Mouse (Mus musculus): ENCODE measurements around the gene Accsl.

Accsl gene

DNA sequence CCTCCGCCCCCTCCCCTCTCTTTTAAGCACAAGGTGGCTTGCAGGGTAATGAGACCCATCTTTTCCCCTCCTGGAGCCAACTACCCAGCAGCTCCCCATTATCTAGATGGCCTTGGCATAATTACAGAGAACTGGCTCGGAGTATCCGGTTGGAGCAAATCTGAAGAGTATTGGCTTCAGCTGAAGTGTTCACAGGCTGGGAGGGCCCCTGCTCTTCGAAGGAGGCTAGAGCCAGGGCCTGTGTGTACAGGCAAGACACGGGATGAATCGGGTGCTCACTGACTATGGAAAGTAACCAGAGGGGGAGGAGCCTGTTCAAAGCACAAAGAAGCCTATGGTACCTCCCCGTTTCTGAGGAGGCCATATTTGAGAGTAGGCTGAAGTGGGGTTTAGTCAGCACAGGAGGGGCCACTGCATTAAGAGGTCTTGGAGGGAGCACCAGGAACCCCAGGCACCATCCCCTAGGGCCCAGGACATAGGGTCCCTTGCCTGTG is at the start of gene Accsl:
Gene Accsl (minus strand): TSS at position 51 of the 494 bp plus-strand sequence.
- DNase-seq: no peak

DNA sequence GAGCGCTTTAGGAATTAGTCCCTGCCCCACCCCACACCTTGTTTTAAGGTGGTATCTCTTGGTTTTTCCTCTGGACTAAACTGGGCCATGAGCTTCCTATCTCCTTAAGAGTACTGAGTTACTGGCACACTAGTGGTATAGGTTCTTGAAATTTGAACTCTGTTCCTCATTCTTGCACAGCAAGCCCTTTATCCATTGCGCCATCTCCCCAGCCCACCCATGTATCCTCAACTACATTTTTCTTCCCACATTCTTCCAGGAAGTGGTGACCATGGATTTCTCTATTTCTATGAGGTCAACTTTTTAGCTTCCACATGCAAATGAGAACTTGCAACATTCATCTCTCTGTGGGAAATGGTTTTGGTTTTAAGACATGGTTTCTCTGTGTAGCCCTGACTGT is 44.6 kb upstream of the Accsl start:
- no peak for DNase-seq

DNA sequence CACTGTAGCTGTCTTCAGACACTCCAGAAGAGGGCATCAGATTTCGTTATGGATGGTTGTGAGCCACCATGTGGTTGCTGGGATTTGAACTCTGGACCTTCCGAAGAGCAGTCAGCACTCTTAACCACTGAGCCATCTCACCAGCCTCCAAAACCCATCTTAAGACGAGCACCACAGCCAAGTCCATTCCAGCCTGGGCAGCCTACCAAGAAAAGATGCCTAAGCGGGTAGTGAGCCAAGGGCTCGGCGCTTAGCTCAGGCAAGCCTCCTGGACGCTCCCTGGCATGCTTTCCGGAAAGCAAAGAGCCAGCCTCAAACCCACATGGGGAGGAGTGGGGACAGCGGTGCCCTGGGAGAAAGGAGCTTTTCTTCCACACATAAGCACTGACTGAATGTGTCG is 43.0 kb upstream of the Accsl start:
- DNase-seq: peak; percentile 73

DNA sequence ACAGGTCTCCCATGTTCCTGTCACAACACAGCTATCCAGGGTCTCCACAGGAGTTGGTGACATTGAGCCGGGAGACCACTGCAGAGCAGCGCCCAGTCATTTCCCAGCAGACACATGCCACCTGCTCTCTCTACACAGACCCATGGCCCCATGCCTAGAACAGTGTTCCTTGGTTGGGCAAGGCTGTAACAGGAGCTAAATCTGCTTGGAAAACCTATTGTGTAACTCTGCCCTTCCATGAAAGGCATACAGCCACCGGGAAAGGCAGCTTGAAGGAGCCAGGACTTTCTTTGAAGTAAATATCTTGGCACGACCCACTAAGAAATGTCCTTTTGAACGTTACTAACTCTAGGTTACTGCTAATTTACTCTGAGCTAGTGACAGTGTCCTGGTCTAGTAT is 40.8 kb upstream of the Accsl start:
- DNase-seq: peak; percentile 63

DNA sequence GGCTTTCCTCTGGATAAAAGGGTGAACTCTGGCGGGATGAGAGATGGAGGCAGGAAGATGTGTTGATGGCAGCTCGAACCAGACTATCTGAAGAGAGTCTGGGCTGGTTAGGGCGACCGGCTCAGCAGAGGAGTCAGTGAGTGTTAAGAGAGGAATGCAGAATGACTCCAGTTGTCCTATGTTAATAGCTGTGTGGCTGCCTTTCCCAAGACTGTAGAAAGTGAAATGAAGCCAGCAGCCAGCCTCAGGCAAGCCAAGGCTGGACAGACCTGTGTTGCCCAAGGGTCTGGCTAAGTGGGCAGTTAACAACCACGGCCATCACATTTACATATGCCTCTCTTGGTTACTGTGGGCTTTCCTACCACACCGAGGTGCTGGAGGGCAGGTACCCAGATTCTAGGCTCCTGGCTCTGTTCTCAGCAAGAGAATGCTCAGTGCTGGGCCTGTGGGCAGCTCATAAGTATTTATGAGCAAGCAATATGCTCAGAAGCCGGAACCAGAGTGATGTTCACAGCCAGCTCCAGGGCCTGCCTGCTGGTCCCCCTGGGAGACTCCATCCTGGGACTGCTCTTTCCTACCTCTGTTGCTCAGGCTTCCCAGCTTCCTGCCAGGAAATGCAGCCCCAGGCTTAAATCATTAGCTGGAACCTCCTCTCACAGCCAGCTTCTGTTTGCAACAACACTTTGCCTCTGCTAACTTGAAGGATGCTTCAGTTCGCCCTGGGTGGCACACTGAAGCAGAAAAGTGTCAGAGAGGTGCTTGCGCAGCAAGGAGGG is 38.8 kb upstream of the Accsl start:
- DNase-seq: no peak

DNA sequence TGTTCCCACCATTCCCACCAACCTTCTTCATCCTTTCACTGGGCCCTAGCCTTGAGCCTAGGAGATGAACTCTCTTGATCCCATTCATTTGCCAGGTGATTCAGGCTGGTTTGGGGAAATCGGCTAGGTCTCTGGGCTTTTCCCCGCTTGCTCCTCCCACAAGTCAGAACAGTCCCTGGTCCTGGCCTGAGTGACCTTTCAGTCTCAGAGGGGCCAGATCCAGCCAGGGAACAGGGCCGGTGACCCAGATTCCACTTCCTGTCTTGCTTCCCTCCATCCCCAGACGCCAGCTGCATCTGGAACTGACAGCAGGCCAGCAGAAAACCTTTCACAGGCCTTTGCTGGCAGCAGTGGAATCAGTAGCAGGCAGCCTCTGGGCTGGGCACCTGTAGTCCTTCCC is 37.4 kb upstream of the Accsl start:
- DNase-seq: peak; percentile 50

DNA sequence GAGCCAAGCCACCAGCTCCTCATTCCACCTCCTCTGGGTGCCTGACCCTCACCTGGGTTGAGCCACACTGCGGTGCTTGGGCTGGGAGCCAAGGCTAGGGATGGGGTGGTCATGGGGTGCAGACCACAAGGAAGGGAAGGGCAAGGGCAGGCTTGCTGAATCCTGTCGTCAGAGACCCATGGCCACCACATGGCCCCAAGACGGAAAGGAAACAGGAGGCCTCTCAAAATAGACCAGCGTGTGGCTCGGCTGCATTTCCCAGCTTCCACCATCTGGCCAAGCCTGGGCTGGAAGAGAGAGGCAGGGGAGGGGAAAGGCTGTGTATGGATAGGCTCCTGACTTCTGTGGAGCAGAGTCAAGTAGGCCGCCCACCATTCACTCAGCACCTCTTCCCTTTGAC is 34.5 kb upstream of the Accsl start:
- peak; percentile 29 for DNase-seq

DNA sequence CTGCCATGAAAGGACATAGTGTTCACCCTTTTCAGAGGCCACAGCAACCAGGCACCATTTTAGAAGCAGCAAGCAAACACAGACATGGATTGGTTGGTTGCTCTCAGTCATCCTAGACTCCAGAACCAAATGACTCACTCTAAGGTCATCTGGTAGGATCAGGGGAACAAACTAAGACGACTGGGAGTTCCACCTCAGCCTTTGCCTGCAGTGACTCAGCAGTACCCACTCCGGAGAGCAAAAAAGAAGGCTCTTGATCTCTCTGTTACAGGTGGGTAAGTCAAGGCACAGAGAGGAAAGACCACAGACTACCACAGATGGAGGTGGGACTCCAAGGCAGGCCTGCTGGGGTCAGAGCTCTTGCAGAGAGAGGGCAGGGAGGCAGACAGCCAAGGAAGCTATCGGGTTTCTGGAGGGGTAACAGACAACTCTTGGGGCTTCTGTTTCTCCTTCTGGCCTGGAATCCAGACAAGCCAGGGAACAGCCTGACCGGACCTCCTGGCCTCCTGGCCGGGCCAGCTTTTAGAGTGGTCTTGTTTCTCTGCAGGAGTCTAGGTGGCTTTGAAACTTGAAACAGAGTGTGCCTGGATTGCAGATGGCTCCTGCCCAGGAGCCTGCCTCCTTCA is 33.8 kb upstream of the Accsl start:
- no peak for DNase-seq

DNA sequence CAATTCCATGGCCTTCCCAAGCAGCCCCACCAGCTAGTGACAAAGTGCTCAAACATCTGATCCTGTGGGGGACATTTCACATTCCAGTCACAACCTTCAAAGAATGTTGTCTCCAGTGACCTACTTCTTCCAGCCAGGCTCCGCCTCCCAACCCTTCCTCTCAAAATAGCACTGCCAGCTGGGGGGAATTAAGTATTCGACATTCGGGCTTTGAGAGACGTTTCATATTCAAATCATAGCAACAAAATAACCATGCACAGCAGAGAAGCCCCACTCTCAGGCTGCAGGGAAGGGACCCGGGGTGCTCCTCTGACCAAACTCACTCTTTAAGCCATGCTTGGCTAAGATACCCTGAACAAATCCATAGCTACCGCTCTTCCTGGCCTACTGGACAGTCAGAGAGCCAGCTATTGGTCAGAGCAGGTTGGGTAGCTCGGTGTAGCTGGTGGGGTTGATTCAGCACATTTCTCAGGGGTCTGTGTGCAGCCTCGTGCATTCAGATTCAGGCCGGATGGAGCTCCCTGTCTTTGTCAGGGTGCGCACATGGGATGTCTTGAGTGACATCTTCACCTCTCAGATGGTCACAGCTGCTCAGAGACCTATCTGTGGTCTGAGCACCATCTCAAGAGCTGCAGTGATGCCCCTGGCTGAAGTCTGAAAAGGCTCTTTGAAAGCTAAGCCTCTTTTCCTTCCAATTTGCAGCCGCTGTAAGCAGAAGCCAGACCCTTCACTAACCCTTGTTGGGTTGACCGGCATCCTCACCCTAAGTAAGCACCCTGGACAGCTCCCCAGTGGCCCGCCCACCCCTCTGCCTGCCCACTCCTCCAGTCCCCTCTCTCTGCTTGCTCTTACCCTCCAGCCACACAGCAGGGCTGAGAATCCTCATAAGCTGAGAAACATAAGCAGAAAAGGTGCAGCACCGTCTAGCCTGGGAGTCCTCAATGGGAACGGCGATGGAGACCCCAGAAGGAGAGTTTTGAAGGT is 30.7 kb upstream of the Accsl start:
- peak; percentile 43 for DNase-seq

DNA sequence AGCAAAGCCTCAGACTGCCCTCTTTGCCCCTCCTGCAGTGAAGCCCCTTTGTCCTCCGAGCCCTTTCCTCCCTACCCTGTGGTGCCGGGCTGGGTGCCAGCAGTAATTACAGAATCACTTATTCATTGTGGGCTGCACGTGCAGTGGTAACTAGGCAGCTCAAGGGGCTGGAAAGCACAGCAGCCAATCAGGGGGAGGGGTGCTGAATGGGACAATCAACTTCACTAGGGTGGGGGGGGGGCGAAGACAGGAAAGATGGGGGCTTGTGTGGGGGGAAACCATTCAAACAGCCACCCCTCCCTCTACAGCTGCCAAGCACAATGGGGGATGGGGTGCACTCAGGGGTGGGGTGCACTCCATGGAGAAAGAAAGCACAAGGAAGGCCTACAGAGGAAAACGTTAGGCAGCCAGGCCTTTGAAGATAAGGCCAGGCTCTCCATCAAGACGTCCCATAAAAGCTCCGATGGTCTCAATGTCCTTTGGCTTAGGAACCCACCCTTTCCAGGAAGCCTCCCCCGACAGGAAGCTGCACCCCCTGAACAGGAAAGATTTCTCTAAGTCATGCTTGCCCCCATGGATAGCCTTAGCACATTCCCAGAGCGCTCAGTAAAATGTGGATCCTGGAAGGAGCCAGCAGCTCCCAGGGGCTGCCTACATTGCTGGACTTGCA is 22.8 kb upstream of the Accsl start:
- DNase-seq: peak; percentile 88

DNA sequence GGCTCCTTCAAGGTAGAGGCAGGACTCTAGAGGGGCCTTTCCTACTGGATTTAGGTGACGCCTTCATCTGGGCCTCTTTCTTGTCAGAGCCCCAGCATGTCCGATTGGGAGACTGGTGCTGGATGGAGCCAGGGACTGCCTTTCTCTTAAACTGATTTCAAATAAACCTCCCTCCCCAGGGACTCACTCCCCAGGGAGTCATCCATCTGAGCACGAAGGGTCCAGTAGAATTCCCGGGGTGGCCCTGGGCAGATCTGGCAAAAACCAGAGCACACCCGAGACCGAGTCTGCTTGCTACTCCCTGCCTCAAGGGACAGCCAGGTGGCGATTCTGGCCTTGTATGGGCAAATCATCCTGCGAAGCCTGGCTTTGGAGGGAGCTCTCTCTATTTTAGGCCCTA is 21.2 kb upstream of the Accsl start:
- DNase-seq: peak; percentile 57

DNA sequence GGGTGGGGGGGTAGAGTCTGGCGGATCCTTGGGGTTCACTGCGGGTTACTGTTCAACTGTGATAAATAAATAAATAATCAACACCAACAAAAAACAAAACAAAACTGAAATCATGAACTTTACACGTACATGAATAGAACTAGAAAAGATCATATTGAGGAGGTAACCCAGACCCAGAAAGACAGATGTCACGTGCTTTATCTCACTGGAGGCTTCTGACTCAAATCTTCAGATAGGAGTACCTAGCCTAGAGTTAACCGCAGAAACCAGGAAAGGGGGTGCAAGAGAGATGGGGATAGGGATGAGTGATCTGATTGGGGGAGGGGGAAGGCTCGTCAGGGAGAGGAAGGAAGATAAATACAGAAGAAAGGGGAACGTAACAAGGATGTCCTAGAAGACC is 20.1 kb upstream of the Accsl start:
- DNase-seq: no peak

DNA sequence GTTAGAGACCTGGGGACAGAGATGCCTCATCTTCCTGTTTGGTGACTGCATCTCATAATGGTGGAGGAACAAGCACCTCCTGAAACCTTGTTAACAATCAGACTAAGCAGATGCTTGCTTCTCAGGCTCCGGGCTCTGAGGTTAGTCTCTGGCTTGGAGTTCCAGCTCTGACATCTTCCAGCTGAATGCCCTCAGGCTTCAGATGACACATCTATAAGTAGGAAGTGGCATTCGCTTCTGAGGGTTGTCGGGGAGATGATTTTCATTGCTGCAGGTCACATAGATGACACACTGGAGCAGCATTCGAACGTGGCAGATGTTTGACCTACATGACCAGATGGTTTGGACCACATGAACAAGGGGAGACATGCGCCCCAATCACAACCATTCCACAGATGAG is 19.4 kb upstream of the Accsl start:
- no peak for DNase-seq

DNA sequence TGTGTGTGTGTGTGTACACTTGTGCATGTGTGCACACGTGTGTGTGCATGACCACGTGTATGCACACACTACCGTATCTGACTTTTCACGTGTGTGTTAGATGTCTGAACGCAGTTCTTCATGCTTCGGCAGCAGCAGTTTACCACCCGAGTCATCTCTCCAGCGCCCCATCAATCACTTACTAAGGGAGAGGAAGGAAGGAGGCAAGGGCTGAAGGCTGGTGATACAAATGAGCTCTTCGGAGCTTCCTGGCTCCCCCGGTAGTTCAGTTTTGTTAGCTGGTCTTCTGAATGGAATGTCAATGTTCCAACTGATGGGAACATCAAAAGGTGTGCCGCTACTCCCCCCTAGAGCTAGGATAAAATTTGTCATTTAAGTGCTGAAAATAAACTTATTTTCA is 18.3 kb upstream of the Accsl start:
- DNase-seq: peak; percentile 74

DNA sequence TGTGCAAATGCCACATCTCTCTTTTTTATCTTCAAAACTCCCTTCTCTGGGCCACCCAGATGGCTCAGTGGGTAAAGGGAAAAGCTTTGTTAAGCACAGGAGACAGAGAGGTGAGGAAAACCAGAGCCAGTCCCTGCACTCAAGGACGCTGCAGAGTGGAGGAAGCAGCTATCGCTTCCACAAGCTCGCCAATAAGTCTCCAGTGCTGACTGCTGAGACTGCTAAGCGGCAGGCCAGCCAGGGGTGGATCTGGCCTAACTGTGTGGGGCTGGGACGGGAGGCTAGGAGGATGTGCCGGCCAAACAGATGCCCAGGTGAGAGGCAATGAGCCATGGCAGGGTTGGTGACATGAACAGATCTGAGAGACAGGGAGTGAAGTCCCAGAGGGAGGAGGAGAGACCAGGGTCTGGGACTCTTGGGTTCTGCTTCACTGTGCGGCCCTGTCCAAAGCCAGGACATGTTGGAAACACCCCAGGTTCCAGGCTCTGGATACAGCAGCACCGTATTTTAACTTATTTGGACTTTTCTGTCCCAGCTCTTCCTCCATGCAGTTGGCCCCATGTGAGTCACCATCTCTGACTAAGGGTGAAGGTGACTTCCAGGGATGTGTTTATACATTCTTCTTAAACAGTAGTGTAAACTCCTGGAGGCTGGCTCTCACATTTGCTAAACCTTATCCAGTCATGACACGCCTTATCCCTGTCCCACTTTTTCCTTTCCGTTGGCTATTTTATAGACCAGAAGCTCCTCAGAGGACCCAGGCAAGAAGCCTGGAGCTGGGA is 17.2 kb upstream of the Accsl start:
- no peak for DNase-seq

DNA sequence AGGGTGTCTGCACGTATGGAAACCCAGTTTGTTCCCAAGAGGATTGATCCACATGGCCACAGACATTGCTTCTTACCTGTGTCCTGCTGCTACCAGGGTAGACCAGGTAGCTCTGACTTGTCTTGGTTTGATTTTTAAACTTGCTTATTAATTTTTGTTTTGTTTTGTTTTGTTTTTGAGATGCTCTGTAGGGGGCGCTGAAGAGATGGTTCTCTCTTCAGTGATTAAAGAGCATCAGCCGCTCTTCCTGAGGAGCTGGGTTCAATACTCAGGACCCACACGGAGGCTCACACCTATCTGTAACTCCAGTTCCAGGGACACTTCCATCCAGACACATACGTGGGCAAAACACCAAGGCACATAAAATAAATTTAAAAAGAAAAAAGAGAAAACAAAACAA is 14.1 kb upstream of the Accsl start:
- DNase-seq: no peak

DNA sequence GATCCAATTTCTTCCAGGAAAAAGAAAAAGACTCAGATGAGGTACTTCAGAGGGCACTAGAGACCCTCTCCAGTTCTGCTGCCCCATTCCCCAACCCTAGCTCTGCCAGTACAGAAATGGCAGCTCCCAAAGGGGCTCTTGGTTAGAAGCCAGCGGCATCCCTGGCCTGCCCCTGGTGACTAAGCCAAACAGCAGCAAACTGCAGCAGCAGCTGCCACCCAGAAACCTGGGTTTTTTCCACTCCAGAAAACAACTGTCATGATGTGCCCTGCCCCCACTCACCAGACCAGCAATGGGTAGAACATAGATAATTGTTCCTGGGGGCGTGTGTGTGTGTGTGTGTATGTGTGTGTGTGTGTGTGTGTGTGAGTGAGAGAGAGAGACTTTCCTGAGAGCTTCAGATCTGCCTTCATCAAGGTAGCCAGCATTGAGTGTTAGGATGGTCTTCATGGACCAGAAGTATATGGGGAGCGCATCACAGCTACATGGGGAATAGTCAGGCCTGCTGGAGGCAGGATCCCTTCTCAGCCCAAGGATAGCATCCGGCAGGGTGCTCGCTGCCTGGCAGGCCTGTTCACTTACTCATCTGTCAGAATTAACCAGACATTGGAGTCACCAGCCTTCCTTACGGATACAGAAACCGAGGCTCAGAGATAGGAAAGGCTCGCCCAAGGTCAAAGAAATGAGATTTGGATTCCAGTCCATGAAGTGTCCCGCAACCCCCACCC is 12.8 kb upstream of the Accsl start:
- no peak for DNase-seq

DNA sequence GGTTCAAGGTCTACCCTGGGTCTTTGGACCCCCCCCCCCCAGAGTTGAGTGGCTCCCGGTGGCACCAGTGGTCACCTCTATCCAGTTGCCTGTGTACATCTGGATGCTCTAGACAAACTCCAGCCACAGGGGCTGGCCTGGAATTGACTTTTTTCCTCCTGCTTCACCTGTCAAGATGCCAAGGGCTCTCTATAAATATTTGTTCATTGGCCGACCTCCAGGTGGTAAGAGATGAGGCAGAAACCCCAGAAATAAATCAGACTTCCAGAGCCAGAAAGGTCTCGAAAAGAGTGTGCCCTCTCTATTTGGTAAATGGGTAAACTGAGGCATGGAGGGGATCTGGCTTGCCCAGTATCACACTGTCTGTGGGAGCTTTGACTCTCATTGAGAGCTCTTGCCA is 12.0 kb upstream of the Accsl start:
- no peak for DNase-seq

DNA sequence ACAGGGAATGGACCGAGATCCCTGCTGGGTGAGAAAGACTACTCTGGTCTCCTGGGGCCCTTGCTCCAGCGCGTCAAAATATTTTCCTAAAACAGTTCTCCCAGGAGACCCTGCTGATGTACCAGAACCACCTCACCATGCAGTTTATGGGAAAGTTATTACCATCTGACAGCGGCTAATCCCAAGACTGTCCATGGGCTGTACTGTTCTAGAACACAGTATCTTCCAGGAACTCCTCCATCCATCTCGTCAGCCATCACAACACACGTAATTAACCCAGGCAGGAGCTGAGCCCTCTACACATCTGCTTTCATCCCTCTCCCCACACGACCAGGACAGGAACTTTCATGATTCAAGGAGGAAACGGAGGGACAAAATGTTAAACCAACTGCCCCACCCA is 11.5 kb upstream of the Accsl start:
- DNase-seq: no peak

DNA sequence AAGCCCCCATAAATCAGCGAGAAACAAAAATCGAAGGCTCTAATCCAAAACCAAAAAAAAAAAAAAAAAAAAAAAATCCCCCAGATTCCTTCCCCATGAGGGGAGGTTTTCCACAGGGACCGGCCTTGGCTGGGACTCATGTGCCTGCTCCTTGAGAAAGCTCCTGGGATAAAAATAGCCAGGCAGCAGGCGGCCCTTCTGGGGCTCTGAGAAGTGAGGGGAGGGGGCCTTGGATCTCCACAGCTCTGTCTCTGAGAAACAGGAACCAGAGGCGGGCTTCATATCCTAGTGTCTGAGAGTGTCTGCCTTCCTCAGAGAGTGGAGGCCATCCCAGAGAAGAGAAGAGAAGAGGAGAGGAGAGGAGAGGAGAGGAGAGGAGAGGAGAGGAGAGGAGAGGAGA is 8.0 kb upstream of the Accsl start:
- DNase-seq: peak; percentile 64

DNA sequence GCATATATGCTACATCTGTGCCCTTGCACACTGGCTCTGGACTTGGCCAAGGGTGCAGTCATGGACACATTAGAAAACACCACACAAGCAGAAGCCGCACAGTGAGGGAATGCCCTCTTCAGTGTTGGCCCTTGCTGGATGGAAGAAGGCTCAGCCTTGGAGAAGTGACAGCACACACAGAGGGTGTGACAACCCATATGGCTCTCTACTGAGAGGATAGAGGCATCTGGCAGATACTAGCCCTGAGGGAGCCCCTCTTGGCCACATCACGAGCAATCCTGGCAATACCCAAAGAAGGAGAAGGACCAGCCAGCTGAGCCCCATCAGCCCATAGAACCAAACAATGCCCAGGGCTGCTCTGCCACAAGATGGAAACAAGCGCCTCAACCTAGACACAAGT is 5.6 kb upstream of the Accsl start:
- DNase-seq: no peak

DNA sequence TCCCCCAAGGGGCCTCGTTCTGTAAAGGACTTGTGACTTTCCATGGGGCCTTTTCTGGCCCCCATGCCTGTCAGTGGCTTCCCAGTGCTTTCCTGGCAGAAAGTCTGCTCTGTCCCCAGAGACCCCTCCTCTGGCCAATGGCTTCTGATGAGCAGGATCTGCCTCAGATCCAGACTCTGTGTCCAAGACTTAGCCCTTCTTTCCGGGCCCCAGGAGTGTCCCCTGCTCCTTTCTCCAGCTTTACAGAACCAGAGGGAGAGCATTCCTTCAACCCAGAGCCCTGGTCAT is 5.2 kb upstream of the Accsl start:
- DNase-seq: no peak
